Mouse (Mus musculus): ENCODE measurements around the gene Slc12a6.

Slc12a6 gene

DNA sequence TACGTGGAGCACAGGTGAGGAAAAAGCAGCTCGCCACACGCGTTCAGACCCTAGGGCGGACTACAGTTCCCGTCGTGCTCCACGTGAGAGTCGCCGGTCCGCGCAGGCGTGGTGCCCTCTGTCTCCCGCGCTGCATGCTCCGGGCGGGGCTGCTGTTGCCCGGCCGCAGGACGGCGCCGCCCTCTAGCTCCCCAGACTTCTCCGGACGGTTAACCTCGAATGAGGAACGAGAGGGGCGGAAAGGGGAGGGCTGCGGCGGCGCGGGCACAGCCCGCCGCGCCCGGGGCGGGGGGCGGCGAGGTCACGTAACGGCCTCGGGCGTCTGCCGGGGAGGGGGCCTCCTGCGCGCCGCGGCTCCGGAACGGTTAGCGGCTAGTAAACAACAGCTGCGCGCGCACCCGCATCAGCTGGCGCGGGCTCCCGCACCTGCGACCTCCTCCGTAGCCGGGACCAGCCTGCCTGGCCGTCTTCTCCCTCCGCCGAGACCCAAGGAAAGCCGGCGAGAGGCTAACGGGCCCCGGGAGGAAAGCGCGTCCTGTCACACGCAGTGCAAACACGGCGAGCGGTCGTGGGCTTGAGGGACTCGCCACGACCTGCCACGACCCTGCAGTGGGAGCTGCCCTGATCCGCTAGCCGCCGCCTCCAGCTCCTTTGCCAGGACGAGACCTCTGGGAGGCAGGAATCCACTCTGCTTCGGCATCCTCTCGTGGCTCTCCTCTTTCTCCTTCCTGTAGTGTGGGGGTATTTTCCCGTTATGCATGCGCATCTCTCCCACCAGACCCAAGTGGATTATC lies at the start of gene Slc12a6:
Slc12a6 (plus strand) TSS at position 378 of the 794 bp plus-strand sequence.
- DNase-seq (ENCODE audit: low spot score in 2 of 2): peak; percentile 92 to 93

DNA sequence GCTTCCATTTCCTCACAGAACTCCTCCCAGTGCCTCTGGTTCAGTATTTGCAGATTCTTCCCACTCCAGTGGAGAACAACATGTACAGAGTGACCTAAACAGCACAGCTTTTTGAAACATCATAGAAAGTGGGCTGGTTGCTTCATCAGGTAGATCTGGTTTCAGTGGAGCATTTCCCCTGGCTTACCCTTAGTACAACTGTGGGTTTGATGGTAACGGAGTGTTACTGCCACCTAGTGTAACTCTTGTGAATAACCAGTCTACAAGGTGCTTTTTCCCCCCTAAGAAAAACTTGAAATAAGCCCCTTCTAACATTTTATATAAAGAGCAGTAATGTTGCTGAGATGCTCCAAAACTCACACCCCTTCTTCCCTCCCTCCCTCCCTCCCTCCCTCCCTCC lies 49.6 kb upstream of the Slc12a6 start:
- peak; percentile 24 to 28 for DNase-seq (ENCODE audit: low spot score in 2 of 2)

- DNase-seq (ENCODE audit: low spot score in 2 of 2): no peak
Observed at GRCm38 (mm10) chr2:112217614-112218013, 48.0 kb upstream of the Slc12a6 start.

GRCm38 (mm10) chr2:112220880-112221279 lies 44.7 kb upstream of the Slc12a6 start:
- no peak for DNase-seq (ENCODE audit: low spot score in 2 of 2)

DNA sequence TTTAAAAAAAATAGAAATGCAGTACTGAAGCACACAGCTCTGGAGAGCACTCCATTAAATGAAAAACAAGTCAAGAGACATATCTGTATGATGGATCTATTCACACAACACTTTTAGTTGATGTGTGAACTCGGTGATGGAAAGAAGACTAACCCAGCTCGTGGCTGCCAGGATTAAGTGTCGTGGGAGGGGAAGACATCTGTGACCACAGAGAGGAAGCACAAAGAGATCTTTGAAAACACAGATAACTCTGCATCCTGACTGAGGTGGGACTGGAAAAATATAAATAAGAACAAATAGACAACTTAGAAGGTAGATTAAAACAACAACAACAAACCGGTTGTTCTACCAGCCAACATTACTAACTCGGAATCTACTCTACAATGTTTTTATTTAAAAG lies 43.0 kb upstream of the Slc12a6 start:
- DNase-seq (ENCODE audit: low spot score in 2 of 2): no peak

DNA sequence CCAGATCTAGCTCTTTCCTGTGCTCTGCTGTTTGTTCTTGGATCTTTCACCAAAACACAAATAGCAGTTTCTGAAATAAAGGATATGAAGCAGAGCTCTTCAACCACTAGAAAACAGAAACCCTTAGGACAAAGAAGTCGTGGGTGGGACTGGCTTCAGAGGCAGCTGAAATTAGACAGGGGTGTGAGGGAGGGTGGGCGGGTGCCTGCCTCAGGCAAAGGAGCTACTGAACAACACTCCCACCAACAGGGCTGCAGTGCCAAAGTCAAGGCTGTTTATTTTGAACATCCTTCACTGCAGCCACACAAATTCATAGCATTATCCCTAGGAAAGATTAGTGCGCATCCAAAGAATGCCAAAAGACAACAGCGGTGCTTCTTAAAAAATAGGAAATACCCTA lies 41.3 kb upstream of the Slc12a6 start:
- DNase-seq (ENCODE audit: low spot score in 2 of 2): no peak

GRCm38 (mm10) chr2:112232623-112233022 lies 33.0 kb upstream of the Slc12a6 start:
- DNase-seq (ENCODE audit: low spot score in 2 of 2): no peak

- no peak for DNase-seq (ENCODE audit: low spot score in 2 of 2)
Observed at GRCm38 (mm10) chr2:112236620-112237019, 29.0 kb upstream of the Slc12a6 start.

DNA sequence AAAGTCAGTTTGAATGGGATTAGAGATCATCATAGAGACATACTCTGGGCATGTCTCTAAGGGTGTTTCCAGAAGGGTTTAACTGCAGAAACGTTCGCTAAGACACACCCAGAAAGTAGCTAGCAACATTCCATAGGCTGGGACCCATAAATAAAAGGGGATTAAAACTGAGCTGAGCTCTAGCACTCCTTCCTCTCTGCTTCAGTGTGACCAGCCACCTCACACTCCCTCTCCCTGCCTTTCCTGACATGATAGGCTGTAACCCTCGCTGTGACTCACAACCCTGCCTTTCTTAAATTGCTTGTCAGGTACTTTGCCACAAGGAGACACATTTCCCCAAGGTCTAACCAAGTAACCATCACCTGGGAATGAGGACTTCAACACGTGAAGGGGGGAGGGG lies 27.6 kb upstream of the Slc12a6 start:
- DNase-seq (ENCODE audit: low spot score in 2 of 2): no peak

DNA sequence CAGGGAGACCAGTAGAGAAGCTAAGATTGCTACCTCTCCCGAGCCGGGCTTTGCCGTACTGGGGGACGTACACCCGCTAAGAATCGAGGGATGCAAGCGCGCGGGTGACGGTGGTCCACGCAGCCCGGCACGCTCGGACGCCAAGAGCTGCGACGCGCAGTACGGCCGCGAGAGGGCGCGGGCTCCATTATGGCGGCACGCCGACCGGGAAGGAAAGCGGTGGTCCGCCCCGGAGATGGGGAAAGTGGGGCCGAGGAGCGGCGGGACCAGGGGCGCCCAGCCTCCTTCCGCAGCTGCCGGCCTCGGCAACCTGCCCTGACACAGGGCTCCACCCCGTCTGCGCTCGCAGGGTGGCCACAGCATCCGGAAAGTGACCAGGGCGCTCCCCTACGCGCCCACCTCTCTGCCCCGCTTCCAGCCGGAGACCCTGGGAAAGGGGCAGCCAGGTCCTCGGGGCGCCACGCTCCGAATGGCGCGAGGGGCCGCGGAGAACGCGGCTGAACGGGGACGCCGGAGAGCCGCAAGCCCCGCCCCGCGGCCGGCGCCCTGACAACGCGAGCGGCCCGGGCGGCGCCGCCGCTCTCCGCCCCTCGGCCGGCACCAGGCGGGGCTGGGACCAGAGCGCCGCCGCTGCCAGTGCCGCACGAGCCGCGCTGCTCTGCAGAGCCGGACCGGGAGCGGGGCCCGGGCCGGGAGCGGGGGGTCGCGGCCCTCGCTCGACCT lies 26.3 kb upstream of the Slc12a6 start, which contains the start of gene Lpcat4:
Lpcat4 (plus strand) TSS at position 257 of the 723 bp plus-strand sequence.
- DNase-seq (ENCODE audit: low spot score in 2 of 2): peak; percentile 91 to 92

DNA sequence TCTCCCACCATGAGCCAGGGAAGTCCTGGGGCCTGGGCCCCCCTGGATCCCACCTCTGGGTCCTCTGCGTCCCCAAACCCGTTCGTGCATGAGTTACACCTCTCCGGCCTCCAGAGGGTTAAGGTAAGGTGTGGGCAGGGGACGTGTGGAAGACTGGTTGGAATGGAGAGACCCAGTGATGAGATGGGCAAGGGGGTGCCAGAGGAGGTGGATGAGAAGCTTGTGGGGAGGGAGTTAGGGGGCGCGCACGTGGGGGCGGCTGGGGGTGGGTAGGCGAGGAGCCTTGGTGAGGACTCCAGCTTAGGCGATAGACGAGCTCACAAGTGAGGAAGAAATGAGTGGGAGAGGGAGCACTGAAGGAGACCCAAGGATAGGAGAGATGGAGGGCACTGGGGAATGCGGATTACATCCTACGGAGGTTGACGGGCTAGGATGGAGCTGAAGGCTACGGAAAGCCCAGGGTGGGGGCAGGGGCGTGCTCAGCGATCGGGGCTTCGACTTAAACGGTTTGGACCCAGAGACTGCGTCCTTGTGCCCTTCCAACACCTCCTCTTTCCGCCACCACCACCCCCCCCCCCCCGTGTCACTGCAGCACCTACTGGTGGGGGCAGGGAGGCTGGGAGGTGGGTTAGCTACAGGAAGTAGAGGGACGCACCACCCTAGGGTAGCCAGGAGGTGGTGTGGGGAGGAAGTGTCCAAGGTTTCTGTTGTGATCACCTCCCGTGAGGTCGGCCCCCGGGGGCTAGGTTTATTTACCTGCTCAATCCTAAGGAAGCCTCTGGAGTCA lies 25.5 kb upstream of the Slc12a6 start:
- peak; percentile 45 to 53 for DNase-seq (ENCODE audit: low spot score in 2 of 2)

- no peak for DNase-seq (ENCODE audit: low spot score in 2 of 2)
Observed at GRCm38 (mm10) chr2:112241787-112242186, 23.8 kb upstream of the Slc12a6 start.

DNA sequence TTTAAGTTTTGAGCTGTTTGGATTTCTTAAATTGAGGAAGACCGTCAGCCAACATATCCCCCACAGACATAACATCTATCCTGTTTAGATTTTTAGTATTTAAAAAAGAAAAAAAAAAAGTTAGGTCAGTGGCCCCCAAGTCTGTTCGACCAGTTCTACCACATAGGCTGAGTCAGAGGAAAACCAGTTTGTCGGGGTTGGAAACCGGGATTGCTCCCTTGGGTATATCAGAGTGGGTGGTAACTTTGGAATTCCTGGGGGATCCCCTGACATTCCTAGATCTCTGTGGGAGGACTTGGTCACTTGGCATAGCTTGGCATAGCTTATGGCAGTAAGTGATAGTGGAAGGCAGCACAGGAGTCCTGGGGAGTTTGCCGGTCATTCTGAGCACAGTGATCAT lies 20.3 kb upstream of the Slc12a6 start:
- DNase-seq (ENCODE audit: low spot score in 2 of 2): no peak

DNA sequence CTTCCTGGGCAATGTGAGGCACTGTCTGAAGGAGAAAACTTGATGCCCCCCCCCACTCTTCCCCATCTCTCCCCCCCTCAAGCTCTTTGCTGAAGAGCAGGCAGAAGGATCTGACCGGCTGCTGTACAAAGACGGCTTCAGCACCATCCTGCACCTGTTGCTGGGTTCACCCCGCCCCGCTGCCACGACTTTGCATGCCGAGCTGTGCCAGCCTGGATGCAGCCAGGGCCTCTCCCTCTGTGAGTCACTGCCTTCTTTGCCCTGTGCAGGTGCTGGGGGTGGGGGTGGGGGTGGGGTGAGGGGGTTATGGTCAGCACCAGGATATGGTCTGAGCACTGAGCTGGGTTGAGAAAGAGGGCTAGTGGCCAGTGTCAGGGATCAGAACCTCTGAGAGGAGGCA lies 19.4 kb upstream of the Slc12a6 start:
- DNase-seq (ENCODE audit: low spot score in 2 of 2): no peak

GRCm38 (mm10) chr2:112247323-112247722 lies 18.3 kb upstream of the Slc12a6 start:
- DNase-seq (ENCODE audit: low spot score in 2 of 2): no peak

DNA sequence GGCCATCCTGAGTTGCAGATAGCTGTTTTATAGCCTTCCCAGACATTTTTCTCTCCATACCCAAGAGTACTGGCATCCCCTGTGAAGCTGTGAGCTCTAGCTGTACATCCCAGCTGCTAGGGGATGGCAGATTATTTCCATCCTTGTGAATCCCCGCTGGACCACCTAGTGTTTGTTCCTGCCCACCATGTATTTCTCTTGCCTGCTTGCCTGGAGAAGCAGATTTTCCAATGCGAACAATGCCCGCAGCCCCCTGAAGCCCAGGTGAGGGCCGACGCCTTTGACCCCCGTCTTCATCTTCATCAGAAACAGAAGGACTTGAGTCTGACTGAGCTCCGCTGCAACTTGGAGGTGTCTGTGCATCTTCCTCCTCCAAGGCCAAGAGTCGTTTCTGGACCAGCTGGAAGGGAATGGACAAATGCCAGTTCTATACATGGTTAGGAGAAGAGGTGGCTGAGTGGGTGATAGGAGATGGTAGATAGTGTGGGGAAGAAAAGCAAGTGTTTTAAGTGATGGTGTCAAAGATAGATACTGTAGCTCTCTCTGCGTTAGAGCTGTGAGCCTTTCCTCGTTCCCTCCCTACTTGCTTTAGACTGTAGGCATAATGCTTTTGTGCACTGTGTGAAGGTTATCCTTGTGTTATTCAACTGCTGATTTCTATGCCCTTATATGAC lies 15.7 kb upstream of the Slc12a6 start:
- no peak for DNase-seq (ENCODE audit: low spot score in 2 of 2)

DNA sequence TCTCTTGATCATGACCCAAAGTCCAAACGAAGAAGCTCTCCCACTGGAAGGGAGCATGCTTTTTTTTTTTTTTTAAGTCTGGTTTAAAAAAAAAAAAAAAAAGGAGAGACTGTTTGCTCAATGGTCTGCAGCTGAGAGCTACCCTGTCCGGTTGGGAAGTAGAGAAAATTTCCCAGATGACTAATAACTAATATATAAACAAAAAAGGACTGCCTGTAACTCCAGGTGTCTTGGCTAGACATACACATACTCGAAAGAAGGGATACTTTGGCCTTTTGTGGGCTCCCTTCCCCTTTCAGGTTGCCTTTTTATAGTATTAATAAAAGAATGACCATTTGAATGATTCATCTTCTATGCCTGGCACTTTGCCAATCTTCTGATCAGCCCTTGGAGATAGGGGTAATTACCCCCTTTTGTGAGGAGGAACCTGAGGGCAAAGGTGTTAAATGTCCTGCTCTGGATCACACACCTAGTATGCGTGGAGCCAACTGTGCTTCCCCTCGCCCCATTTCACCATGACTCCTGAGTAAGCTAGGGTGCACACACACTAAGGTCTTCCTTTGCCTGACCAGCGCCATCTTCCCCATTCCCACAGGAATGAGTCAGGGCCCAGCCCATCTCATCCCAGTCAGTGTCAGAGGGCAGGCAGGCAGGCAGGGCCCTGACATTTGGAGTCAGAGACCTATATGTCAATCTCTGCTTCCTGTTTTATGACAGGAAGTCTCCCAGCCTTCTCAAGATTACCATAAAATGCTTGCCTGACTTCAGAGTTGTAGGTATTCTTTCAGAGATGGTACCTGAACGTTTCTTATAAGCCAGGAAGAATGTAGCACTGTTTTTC lies 10.7 kb upstream of the Slc12a6 start:
- no peak for DNase-seq (ENCODE audit: low spot score in 2 of 2)

- DNase-seq (ENCODE audit: low spot score in 2 of 2): no peak
Observed at GRCm38 (mm10) chr2:112259241-112259962, 6.2 kb upstream of the Slc12a6 start, which contains the start of gene Nutm1. Gene Nutm1 (minus strand): TSS chr2:112259291.

GRCm38 (mm10) chr2:112261748-112262653 lies 3.6 kb upstream of the Slc12a6 start, which contains the start of gene Nop10:
Gene Nop10 (plus strand): TSS chr2:112261926.
- DNase-seq (ENCODE audit: low spot score in 2 of 2): peak; percentile 92 to 93

Data from right cerebral cortex, adult 2 months (tissue).